Mouse (Mus musculus): ENCODE results near the gene Ptf1a.
A peak's percentile ranks its signal among the peaks of the same experiment; 100 is the strongest.

Ptf1a gene

DNA sequence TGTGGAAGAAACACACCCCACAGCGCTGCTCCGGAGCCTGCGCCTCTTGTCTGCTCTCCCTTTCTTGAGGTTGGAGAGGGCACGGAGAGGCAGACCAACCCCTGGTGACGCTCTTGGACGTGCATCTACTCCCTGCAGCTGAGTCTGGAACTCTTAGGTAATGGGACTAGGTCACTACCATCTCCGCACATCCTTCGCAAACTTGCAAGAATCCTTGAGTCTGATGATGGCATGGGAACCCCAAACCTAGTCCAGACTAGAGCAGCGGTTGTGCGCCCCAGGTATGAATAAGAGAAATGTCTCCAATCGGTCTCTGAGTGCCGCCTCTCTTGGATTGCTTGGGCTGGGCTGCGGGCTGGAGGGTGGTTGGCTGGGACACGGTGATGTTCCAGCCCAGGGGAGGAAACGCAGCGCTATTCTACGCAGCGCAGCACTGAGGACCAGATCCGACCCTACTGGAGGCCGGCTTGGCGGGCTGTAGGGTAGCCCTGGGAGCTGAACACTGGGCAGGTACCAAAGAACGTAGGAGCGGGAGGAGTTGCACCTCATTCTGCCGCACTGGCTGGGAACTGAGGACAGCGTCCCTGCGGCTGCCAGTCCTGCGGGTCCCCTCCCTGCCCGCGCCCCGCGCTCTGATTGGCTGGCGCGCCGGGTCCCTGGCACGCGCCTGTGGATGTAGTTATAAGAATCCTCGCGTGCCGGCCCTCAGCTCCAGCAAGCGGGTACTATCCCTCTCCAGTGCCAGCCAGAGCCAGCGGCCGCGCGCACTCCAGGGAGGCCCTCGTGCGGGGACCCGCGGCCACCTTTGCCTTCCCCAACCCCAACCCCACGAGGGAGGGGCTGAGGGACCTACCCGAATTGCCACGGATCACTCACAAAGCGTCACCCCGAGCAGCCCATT, at the start of gene Ptf1a:
Gene Ptf1a (plus strand): TSS at position 733 of the 901 bp plus-strand sequence.
- no peak for DNase-seq

DNA sequence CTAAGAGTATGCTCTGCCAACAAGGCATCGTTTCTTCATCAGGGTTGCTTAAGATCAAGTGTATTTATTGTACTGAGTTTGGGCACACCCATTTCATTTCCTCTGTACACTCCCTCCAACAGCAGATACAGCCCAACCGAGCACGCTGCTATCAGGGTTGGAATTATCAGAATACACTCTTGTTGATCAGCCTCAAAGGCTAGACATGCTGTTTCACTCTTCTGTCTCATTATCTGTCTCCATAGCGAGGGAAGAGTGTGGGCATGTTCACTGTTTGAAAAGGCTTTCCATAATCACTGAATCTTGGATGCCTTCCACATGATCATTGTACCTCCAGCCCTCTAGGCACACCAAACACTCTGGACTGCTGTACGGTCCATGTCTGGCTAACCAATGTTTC, 40.1 kb upstream of the Ptf1a start:
- DNase-seq = no peak

DNA sequence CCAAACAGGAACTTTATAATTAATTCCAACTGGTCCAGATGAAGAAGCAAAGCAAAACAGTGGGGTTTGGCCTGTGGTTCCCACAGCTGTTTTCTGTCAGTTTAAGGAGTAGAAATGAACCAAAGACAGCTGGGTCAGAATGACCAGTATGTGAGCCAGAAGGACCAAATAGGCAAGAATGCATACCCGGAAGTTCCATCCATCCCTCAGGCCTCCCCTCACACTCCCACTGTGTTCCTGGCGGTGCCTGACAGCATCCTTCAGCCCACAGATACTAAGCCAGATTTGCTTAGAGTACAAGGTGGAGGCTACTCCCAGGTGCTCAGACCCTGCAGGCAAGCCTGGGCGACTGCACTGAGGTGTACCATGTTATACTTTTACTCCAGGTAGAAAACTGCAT, 38.9 kb upstream of the Ptf1a start:
- DNase-seq = no peak

DNA sequence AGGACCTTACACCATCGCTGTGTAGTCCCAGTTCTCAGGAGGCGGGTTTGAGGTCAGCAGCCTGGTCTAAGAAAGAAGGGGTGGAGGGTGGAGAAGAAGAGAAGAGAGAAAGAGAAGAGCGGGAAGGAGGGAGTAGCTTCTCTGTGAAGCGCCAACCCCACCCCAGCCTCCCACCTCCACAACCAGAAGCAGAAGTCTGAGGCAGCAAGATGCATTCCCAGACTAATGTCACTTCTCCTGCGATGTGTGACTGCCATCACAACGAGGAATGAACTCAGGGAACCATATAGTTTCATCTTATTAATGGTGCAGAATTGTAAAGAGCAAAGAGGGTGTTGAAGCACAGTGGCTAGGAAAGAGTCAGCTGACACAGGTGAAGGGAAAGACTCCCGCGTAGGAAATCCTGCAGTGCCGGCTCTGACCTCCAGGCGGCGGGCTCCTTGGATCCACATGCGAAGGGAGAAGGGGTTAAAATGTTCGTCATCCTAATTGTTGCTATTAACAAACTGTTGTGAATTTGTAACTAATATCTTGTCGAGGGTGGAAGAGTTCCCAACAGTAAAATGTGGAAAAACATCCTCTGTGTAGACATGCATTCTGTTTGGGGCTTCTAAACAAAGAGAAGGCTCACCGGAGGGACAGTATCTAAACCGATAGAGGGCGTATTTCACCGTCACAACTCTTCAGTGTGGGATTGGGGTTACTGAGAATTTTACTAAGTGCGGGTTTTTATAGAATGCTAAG, 31.1 kb upstream of the Ptf1a start:
- peak; percentile 16 for DNase-seq

DNA sequence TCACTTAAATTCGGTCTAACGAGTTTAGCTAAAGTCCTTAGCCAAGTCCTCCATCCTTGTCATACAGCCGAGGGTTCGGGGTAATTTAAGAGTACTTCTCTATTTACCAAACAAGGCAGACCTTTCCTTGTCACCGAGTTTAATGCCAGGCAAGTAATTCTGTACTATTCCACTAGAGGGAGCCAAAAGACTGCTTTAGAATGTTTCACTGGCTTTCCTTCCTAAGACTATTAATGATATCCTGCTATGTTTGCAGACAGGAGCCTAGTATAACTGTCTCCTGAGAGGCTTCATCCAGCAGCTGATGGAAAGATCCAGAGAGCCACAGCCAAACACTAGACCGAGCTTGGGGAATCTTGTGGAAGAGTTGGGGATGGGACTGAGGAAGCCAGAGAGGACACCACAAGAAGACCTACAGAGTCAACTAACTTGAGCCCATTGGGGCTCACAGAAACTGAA, 30.4 kb upstream of the Ptf1a start:
- DNase-seq = peak; percentile 3

DNA sequence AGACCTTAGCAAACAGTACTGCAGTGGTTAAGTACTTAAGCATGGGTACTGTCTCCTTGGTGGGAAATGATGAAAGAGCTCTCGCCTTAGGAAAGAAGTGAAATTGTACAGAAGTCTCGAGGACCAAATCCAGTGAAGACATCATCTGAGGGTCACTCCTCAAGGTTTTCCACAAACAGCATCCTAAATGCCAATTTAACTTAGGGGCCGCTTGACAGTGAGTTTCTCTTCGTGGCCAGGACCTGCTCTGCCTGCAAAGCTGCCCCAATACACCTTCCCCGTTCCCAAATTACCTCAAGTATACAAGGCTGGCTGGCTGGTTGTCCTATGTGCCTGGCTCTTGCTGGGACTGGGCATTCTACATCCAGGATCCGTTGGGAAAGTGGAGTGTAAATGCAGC, 29.4 kb upstream of the Ptf1a start:
- no peak for DNase-seq

DNA sequence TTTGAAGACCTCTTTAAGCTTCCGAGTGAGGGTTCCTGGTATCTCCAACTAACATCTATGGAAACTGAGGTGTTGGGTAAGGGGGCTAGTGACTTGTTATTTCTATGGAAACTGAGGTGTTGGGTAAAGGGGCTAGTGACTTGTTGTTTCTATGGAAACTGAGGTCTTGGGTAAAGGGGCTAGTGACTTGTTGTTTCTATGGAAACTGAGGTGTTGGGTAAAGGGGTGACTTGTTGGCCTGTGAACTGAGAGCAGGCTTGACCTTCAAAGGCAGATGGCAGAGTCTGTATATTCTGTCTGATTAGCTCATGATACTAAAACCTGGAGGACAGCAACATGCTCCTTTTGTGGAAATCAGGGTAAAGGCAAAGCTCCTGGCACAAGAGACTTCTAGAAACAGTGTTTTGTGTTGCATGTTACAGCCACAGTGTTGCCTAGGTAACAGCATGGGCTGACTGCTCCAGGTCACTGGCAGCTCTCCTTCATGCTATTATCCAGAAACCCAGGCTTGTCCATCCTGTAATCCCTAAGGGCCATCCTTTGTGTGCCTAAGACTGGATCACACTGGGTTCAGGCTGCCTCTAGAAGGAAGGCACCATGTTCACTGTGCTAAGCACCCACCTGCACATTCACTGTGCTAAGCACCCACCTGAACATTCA, 25.6 kb upstream of the Ptf1a start:
- no peak for DNase-seq

DNA sequence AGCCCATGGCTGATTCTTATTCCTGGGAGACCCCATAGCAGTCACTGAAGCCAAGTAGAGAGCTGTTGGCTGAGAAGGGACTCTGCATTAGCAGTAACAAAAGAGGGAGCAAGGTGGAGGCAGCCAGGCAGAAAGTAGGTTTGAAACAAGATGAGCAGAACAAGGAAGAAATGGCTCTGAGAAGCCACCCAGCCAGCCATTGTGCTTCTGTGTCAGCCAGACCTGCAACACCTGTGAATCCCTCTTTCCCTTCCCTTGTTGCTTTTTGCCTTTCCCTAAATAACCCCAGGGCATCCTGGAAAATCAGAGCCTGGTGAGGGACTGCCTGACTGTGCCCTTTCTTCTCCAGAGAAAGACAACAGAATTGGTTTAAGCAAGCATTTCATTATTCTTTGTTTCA, 23.2 kb upstream of the Ptf1a start:
- no peak for DNase-seq

DNA sequence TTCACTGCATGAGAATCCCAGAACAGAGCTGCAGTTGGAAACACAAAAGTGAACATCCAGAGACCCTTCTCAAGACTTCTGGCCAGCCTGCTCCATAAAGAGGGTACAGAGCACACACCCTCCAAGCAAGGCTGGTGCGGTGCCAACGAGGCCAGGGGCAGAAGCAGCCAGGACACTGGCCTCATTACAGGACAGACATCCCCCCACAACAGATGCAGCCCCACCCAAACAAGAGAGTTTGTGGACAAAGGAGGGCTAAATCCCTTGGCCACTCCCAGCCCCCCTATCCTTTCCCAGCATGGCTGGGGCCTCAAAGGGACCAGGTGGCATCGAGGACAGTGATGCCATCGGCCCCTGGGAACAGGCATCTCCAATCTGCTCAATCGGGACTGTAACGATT, 22.4 kb upstream of the Ptf1a start:
- no peak for DNase-seq

DNA sequence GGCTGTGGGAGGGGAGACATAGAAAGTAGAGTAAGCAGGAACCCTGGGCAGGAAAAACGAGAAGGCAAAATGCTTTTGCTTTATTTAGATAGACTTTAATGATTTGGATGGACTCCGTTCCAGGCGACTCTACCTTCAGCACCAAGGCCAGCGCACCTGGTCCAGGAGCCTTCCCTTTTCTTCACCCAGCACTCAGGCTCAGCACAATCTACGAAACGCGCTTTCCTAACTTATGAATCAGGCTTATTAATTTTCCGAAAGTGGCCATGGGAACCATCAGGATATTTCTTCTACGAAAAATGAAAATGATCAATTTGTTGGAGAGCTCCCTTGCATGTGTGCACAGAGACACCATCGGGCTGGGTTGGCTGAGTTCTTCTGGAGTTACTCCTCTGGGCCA, 16.4 kb upstream of the Ptf1a start:
- DNase-seq = no peak

DNA sequence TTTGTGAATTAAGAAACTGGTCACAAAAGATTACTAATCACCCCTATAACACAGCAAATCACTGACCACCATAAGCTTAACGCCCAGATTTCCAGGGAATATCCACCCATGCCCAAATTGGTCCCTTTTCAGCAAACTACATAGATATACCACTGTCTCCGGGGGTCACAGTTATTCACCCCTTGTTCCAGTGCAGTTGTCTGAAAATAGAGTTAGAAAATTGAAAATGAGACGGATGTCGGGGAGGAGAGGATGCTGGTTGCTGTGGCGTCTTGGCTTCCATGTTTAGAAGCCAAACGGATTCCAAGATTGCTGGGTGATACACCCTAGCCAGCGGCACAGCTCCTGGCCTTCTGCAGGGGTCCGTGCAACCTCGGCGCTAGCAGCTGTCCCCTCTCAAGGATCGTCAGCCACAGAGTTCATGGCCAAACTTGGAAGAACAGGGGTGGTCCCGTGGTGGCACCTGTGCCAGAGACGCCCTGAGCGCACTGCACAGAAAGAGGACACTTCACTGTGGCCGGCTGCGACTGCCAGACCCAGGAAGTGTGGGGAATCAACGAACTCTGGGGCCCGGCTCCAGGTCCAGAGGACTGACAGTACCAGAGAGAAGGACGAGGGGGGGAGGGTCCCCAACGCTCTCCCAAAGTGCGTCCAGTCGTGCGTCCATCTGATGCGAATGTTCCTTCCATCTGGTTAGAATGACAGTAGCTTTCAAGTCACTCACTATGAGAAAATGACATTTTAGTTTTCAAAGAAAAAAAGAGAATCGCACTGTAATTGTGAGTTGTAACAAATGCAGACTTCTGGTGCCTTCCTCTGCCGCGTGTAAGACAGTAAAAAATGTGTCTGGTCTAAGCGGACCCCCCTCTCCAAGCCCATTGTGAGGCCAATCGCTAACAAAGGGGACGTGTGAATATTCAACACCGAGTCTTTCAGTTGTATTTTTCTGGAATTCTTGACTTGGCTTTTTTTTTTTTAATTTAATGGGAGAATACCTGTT, 15.5 kb upstream of the Ptf1a start:
- no peak for DNase-seq

DNA sequence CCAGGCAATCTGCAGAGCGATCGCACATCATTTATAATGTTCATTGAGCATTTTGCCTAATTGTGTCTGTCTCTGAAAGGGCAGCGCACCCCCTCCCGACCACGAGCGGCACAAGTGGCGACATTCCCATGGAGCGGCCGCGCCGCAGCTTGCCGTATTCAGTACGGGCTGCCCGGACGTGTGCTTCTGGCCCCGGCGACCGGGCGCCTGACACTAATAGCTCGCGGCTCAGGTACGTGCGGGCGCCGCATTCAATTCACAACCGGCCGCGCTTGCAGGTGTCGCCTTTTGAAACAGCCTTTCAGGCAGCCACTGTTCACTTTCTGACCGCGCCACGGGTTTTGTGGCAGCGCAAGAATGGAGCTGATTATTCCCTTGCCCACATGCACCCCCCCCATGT, 14.7 kb upstream of the Ptf1a start:
- no peak for DNase-seq

DNA sequence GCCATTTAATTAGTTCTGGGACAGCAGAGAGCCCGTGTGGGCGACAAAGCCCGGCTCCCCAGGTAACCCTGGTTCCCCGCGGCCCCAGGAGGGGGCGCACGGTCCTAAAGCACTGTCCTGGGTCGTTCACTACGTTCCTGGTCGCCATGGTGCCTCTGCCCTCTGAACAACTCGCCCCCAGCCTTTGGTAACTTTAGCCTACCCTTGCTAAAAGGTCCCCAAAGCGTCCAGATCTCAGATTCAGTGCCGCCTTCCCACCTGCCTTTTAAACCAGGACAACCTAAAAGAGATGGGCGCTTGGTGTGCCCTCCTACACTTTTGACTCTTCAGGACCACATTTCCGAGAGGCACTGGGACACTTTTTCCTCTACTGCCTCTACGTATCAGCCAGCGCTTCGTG, 14.3 kb upstream of the Ptf1a start:
- no peak for DNase-seq

DNA sequence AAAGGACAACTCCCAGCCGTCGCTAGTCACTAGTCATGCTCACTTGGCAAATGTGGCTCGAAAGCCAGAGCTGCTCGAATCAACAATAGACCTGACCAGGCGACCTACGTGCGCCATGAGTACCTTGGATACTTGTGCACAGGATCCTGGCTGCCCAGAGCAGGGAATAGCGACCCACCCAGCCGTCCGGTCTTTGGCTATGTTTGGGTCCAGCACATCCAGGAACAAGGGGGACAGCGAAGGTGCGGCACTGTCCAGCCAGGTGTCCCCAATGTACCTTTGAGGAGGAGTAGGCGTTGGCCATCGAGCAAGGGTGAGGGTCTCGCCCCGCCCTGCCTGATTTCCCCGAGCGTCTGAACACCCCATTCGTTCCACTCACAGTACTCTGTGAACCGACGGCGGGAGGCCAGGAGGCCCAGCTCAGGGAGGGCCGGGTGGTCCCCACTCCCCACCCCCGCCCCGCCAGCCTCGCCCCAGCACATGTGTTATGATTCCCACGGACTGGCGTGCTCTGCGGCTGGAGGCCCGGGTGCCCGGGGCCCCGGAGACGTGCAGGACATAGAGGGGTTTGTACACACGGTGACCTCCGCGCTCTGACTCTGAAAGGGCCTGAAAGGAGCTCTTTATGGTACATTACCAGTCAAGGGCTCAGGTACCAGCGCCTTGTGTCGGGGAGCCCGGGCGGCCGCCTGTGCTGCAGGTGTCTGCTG, 13.7 kb upstream of the Ptf1a start:
- no peak for DNase-seq

DNA sequence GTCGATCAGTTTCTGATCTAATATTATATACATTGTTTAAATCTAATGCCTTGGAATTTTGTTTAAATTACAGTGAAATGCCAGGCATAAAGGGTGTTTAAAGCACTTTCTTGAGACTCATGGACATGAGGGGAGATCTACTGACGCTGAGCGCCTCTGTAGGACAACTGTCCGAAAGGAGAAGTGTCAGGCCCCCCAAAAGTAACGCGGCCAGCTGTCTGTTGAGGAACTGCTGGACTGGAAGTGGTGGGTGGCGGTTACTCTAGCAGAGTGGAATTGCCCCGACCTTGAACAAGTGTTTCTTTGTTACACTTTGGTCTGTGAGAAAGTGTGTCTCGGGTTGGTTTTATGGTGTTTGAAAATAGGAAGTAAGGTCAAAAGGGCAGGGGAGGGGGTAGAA, 1.1 kb upstream of the Ptf1a start:
- DNase-seq = no peak

DNA sequence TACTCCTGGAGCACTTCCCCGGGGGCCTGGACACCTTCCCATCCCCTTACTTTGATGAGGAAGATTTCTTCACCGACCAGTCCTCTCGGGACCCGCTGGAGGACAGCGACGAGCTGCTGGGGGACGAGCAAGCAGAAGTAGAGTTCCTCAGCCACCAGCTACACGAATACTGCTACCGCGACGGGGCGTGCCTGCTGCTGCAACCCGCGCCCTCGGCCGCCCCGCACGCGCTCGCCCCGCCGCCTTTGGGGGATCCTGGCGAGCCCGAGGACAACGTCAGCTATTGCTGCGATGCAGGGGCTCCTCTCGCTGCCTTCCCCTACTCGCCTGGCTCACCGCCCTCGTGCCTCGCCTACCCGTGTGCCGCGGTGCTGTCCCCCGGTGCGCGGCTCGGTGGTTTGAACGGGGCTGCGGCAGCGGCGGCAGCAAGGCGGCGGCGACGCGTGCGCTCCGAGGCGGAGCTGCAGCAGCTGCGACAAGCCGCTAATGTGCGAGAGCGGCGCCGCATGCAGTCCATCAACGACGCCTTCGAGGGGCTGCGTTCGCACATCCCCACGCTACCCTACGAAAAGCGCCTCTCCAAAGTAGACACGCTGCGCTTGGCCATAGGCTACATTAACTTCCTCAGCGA, 523 bp downstream of the Ptf1a start:
- no peak for DNase-seq

DNA sequence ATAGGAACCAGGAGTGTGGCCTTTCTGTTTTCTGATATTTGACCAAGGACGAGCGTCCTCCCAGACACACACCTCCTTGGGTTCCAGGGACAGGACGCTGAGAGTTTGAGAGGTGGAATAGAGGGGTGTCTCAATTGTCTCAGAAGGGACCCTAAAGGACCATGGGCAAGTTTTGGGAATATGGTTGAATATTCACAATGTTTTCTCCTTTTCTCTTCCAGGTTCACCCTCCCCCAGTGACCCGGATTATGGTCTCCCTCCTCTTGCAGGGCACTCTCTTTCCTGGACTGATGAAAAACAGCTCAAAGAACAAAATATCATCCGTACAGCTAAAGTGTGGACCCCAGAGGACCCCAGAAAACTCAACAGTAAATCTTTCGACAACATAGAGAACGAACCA, 1.3 kb downstream of the Ptf1a start:
- no peak for DNase-seq

DNA sequence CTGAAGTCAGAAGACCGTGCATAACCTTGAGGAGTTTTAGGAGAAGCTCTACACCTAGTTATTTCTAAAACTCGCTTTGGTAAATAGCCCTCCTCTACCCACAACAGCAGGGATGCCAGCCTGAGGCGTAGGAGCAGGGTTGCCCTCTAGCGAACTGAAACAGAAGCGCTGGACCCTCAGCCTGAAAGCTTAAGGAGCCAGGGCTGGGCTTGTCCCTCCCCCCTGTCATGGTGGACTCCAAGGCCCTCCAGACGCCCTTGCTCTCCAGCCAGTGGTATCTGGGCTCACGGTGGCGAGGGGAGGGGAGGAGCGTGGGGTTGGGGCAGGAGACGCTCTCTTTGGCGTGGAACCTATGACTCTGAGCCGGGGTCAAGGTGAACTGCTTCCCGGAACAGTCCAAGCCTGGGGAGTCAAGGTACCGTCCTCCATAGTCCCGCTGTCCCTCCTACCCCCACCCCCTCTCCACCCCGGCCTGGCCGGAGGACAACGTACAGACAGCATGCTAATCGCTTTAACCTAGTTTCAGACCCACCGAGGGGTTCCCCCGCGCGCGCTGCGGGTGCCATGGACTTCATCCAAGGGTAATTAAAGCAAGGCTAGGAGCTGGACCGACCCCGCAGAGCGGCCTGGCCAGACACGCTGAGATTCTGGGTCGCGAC, 2.7 kb downstream of the Ptf1a start:
- peak; percentile 12 for DNase-seq

DNA sequence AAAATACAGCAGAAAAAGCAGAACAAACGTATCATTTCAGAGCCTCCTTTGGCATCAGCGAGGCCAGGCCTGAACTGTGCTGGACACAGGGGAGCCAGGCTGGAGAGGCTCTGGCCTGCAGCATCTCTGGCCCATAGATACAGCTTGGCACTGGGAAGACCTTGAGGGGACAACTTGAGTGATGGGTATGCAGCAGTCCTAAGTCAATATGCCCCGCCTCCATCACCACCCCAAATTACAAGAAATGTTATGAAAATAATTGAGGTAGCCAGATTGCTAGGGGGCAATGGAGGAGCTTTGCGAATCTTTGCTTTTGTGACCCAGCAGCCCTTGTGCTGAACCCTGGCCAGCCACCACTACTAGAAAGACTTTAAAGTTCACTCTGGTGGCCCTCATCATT, 3.8 kb downstream of the Ptf1a start:
- DNase-seq = no peak

DNA sequence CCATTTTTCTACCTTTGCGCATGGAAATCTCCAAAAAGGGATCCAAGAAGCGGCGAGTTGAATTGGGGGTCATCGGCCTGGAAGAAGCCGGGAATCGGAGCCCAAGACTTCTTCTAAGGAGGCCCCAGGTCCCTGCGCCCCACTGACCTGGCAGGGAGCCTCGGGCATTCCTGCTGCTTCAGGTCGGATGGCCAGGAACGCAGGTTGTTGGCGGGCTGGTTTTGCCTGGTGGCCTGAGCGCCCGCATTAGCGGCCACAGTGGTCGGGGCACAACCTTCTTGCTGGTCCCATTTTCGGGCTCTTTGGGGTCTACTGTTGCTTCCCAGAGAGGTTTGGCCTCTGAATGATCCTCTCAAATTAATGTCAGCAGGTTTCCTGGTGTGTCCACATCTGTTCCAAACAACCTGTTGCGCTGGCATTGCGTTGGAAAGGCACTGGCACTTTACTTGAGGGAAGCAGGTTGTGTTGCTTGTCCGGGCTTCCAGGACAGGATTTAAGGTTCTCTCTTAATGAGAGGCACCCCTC, 7.1 kb downstream of the Ptf1a start:
- DNase-seq = no peak
